Mouse (Mus musculus) olfactory bulb, adult 2 months (tissue): ENCODE measurements around the gene Gm2030. TPM values are rescaled to one million over a fixed set of nuclear protein-coding genes. Genes with fewer than 3 reads are reported as not detected.
"Not testable (repeated sequence)": the region's sequence is repeated elsewhere in the genome, so short reads cannot be mapped to it uniquely, and the experiment has no call there.

Experiments used
- H3K27ac ChIP-seq: fragments of 200-500 bp; 2 replicates; pipeline ENCODE4 v1.5.1; 2012; ENCODE audit warnings: low read depth, low read length; ENCODE audit not compliant: insufficient read depth
- H3K4me1 ChIP-seq: fragments of 200-500 bp; 2 replicates; pipeline ENCODE4 v1.6.1; 2012; ENCODE audit warnings: low read length; ENCODE audit not compliant: control insufficient read depth, insufficient read depth
- H3K4me3 ChIP-seq: fragments of 200-500 bp; 2 replicates; pipeline ENCODE4 v1.5.1; 2012; ENCODE audit warnings: mild to moderate bottlenecking, low read depth, low read length, moderate library complexity; ENCODE audit not compliant: insufficient read depth
- WGBS: fragments of 180-500 bp; shearing (Covaris S2); methylation state at CpG from one replicate; pipeline ENCODE4 v1.1.7; 2018; 5-methylcytosine and 5-hydroxymethylcytosine counted together
- polyA plus RNA-seq: library from polyadenylated mRNA; stranded (reverse); fragments of >200 nt; gene quantifications from 2 replicates; pipeline ENCODE4 v1.2.4, GENCODE M21; 2012; ENCODE audit warnings: low replicate concordance; ENCODE audit not compliant: missing spikeins, insufficient read depth, insufficient read length

Gm2030 gene
- not detected in 2 replicates for polyA plus RNA-seq

GRCm38 (mm10) chrX:26309944-26310343 is at the start of gene Gm2030:
Gene Gm2030 (minus strand): TSS chrX:26310044.
- WGBS, result 62% methylated on average over 4 of the region's 4 CpGs
- not testable (repeated sequence) for H3K4me3 ChIP-seq, H3K27ac ChIP-seq, H3K4me1 ChIP-seq

Other genes starting within 250 kb of the Gm2030 start
- not detected in 2 replicates for gene Gm2012, start 78.7 kb downstream of the Gm2030 start, polyA plus RNA-seq
- not detected in 2 replicates for gene Slx, start 235.5 kb upstream of the Gm2030 start, polyA plus RNA-seq